Mouse (Mus musculus): ENCODE results near the gene Ube2cbp. TPM values are rescaled to one million over a fixed set of nuclear protein-coding genes. Genes with fewer than 3 reads are reported as not detected.

The Ube2cbp gene
- total RNA-seq, 2 experiments from 2014 or later = 3.5 to 4.0 TPM

GRCm38 (mm10) chr9:86334357-86334756 is 130.4 kb downstream of the Ube2cbp start:
- no peak for DNase-seq (ENCODE audit: low spot score in 2 of 2)
- TF ChIP-seq CTCF (conservative IDR thresholded peaks at IDR 0.05) = no peak
- Histone ChIP-seq H3K27ac (no peak overlapping the region), H3K4me3 (no peak overlapping the region)

GRCm38 (mm10) chr9:86330591-86330990 is 134.2 kb downstream of the Ube2cbp start:
- no peak overlapping the region for H3K4me3 ChIP-seq
- no peak overlapping the region for H3K27ac ChIP-seq
- no peak for TF ChIP-seq CTCF (conservative IDR thresholded peaks at IDR 0.05)
- no peak for DNase-seq (ENCODE audit: low spot score in 2 of 2)

DNA sequence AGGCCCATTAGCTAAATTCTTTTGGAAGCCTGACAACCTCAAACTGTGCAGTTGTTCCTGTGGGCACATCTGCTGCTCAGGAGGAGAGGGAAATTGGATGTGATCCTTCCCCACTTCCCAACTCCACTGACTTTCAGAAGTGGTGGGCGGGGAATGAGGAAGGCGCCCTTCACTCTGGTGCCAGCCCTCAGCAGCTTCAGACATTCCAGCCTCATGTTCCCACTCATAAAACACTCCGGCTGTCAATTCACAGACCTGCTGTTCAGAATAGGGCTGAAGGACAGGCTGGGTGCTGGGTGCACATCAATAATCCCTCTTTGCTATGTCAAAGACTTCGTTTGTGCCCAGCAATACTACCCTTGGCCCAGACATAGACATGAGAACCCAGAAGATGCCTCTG is 136.5 kb downstream of the Ube2cbp start:
- no peak for DNase-seq (ENCODE audit: low spot score in 2 of 2)
- H3K4me3 ChIP-seq = no peak overlapping the region
- TF ChIP-seq CTCF (conservative IDR thresholded peaks at IDR 0.05) = no peak
- H3K27ac ChIP-seq = no peak overlapping the region

- no peak overlapping the region for H3K4me3 ChIP-seq
- no peak for TF ChIP-seq CTCF (conservative IDR thresholded peaks at IDR 0.05)
- H3K27ac ChIP-seq = no peak overlapping the region
- DNase-seq (ENCODE audit: low spot score in 2 of 2) = no peak
Observed at GRCm38 (mm10) chr9:86327341-86327740, 137.4 kb downstream of the Ube2cbp start.

DNA sequence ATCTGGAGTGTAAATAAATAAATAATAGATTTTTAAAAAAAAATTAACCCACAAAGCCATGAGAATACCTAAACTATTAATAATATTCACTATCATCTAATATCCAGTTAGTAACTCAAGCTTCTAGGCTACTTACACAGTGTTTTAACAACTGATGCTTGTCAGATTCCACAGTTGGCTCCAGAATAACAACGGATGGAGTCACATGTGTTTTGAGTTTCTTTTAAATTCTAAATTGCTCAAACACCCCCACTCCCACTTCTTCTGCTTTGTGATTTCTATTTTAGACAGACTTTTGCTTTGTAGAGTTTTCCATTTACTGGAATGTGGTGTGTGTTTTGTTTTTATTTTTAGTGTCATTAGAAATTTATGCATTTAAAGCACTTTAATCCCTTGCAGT is 140.0 kb downstream of the Ube2cbp start:
- Histone ChIP-seq H3K27ac (no peak overlapping the region), H3K4me3 (no peak overlapping the region)
- DNase-seq (ENCODE audit: low spot score in 2 of 2) = peak in 1 of 2 experiments; percentile 17
- TF ChIP-seq CTCF (conservative IDR thresholded peaks at IDR 0.05) = no peak

DNA sequence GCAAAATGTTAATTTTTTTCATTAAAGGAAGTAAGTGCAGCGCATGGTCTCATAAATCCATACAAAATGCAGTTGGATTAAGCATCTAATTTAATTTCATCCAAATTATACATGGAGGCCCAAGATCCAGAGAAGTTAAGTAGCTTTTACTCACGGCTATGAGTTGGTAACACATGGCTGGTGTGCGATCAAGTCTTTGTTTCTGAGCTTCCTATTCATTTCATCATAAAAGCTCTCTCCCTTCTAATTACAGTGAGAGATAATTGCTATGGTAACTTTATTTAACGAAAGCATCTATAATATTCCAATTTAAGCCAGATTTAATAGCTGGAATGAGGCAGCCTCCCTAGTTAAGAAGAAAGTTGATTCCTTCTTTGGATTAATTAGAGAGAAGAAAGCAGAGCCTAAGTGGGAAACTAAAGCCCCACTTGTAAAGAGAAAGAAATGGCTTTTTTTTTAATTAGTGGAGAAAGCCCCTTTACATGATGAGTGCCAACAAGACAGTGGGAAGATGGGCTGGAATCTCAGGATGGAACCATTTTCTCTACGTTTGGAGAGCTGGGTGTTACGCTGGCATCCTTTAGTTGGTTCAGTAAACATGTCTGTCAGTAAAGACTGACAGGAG is 145.1 kb downstream of the Ube2cbp start:
- H3K4me3 ChIP-seq = no peak overlapping the region
- no peak for DNase-seq (ENCODE audit: low spot score in 2 of 2)
- no peak for TF ChIP-seq CTCF (conservative IDR thresholded peaks at IDR 0.05)
- H3K27ac ChIP-seq = no peak overlapping the region

GRCm38 (mm10) chr9:86315700-86316099 is 149.1 kb downstream of the Ube2cbp start:
- H3K27ac ChIP-seq = no peak overlapping the region
- TF ChIP-seq CTCF (conservative IDR thresholded peaks at IDR 0.05) = no peak
- H3K4me3 ChIP-seq = no peak overlapping the region
- DNase-seq (ENCODE audit: low spot score in 2 of 2) = no peak

DNA sequence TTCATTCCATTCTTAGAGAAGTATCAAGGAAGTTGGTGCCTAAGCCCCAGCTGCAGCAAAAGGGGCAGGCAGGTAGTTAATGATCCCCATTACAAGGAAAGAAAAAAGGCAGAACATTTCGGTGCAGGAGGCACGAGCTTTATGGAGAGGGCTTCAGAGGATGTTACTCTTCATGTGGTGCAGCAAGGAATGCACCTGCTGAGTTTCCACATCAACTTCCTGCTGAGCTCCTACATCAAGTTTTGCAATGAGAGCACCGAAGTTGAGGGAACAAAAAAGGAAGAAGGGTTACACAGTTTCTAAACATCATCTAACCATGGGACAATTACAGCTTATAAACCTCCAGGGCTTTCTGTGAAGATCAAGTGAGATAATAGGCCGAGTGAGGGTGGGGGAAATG is 156.1 kb downstream of the Ube2cbp start:
- H3K4me3 ChIP-seq = no peak overlapping the region
- no peak for DNase-seq (ENCODE audit: low spot score in 2 of 2)
- no peak for TF ChIP-seq CTCF (conservative IDR thresholded peaks at IDR 0.05)

GRCm38 (mm10) chr9:86306556-86306955 is 158.2 kb downstream of the Ube2cbp start:
- no peak overlapping the region for H3K27ac ChIP-seq
- no peak overlapping the region for H3K4me3 ChIP-seq
- TF ChIP-seq CTCF (conservative IDR thresholded peaks at IDR 0.05) = no peak
- no peak for DNase-seq (ENCODE audit: low spot score in 2 of 2)

More for the DNA sequence above, 156.1 kb downstream of the Ube2cbp start:
- H3K27ac ChIP-seq = no peak overlapping the region

DNA sequence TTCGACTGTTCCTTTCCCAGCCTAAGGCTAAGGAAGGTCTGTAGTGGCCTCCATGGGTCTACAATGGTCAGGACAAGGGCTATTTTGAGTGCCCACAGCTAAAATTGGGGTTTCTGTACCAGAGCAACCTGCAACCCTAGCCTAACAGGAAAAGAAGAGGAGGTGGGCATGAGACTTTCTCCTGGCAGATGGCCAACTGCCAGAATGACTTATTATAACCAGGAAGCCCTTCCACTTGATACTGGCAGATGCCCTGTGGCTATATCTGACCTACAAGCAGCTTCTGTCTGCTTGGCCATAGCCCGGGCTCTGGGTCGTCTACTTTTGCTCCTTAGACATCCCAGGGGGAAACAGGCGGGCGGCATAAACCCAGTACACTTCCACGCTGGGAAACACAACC is 163.3 kb downstream of the Ube2cbp start:
- Histone ChIP-seq H3K4me3 (no peak overlapping the region), H3K27ac (no peak overlapping the region)
- DNase-seq (ENCODE audit: low spot score in 2 of 2) = no peak
- no peak for TF ChIP-seq CTCF (conservative IDR thresholded peaks at IDR 0.05)

DNA sequence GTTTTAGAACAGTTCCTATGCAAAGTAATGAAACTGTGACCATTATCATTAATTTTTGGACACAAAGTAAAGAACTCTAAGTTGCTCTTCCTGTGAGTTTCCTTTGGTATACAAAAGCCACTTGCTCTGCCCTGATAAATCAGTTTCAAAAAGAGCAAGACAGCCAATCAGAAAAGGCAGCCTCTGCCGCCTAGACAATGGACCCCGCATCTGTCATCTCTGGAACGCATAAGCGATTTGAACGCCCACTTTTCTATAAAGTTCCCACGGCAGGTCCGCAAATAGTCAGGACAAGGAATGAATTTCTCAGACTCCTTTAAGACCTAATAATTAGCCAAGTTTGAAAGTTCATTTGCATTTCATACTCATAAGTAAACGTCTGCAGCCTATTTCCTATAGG is 166.2 kb downstream of the Ube2cbp start:
- no peak overlapping the region for H3K4me3 ChIP-seq

GRCm38 (mm10) chr9:86298131-86298530 is 166.6 kb downstream of the Ube2cbp start:
- no peak overlapping the region for H3K27ac ChIP-seq
- no peak for TF ChIP-seq CTCF (conservative IDR thresholded peaks at IDR 0.05)
- DNase-seq (ENCODE audit: low spot score in 2 of 2) = no peak
- no peak overlapping the region for H3K4me3 ChIP-seq

More for the DNA sequence above, 166.2 kb downstream of the Ube2cbp start:
- no peak for TF ChIP-seq CTCF (conservative IDR thresholded peaks at IDR 0.05)
- H3K27ac ChIP-seq = no peak overlapping the region
- no peak for DNase-seq (ENCODE audit: low spot score in 2 of 2)

- DNase-seq (ENCODE audit: low spot score in 2 of 2) = no peak
- no peak for TF ChIP-seq CTCF (conservative IDR thresholded peaks at IDR 0.05)
Observed at GRCm38 (mm10) chr9:86296683-86297638, 167.8 kb downstream of the Ube2cbp start.

More at GRCm38 (mm10) chr9:86296683-86297638, 167.8 kb downstream of the Ube2cbp start:
- Histone ChIP-seq H3K4me3 (no peak overlapping the region), H3K27ac (no peak overlapping the region)
